Comparison of ENCODE assay signal across 19 mouse cellular contexts in genomic region chr8:114523061-114523460, GRCm38 (mm10).
"Had no signal": no experiment of that assay in that cellular context is flagged by ENCODE, and none has a peak within 500 bp of the region (broad histone marks: within the 10 kb centered on the region; RNA-seq: fewer than 3 reads in every experiment).

No protein-coding gene starts in this region.

- H3K9ac ChIP-seq: lung, embryonic 14.5 days; midbrain, embryonic 12.5 days; neural tube, embryonic 13.5 days; neural tube, embryonic 15.5 days had no signal

- H3K27me3 ChIP-seq: midbrain, embryonic 12.5 days; neural tube, embryonic 13.5 days; neural tube, embryonic 15.5 days had no signal

- H3K36me3 ChIP-seq: midbrain, embryonic 10.5 days; midbrain, embryonic 12.5 days; neural tube, embryonic 13.5 days; neural tube, embryonic 15.5 days had no signal

- H3K9me3 ChIP-seq: midbrain, embryonic 10.5 days; midbrain, embryonic 12.5 days; neural tube, embryonic 13.5 days; neural tube, embryonic 15.5 days had no signal

- H3K4me3 ChIP-seq: midbrain, embryonic 10.5 days; midbrain, embryonic 12.5 days; myocyte; neural tube, embryonic 13.5 days; neural tube, embryonic 15.5 days had no signal

- H3K4me2 ChIP-seq: lung, embryonic 14.5 days; midbrain, embryonic 12.5 days; neural tube, embryonic 13.5 days; neural tube, embryonic 15.5 days had no signal

- ATAC-seq: midbrain, embryonic 16.5 days had no signal

- H3K27ac ChIP-seq: midbrain, embryonic 10.5 days; midbrain, embryonic 12.5 days; neural tube, embryonic 13.5 days; neural tube, embryonic 15.5 days had no signal

- DNase-seq: lung, adult 18-20 months; lung, embryonic 14.5 days; lung, postnatal 10 days; lung, postnatal 4 days; midbrain, embryonic 14.5 days; retina, postnatal 1 day; right cerebral cortex, adult 18-20 months; right cerebral cortex, postnatal 25 days; right cerebral cortex, postnatal 4 days; spleen, adult 18-20 months; thymus, adult 18-20 months; thymus, postnatal 14 days; thymus, postnatal 36 days had no signal
